Mouse (Mus musculus) neural tube, embryonic 10.5 days (tissue): Measurements from ENCODE around the gene Hnrnpl.

Source experiments
- DNase-seq: peaks from one replicate; pipeline ENCODE4 v3.0.0-alpha.2; 2017; ENCODE audit warnings: low spot score; ENCODE audit errors: extremely low spot score

Hnrnpl gene

DNA sequence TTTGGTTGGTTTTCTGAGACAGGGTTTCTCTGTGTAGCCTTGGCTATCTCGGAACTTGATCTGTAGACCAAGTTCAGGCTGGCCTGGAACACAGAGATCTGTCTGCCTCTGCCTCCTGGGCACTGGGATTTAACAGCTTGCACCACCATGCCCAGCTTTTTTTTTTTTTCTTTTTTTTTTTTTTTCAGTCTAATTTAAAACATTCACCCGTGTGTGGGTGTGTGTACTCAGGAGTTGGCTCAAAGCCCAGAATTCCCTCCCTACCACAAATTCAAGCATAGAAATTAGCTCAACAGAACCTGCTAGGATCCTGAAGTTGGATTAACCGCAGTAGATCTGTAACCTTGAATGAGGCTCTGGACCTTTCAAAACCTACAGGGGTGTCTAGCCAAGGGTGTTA is 19.0 kb downstream of the Hnrnpl start:
- DNase-seq, result no peak

DNA sequence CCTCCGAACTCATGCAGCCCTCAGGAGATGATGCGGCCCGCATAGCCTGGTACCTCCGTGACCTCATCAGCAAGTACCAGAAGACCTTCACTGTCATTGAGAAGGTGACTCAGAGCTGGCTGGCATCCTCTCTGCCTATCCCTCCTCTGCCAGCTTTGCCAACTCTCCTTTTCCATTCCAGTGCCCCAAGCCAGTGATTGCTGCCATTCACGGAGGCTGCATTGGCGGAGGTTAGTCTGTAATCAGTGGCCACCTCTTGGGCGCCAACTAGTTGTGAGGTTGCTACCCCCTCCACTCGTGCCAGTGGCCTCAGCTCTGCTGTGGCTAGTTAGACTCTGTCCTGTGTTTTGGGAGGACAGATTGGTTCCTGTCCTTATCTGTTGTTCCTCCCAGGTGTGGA is 21.5 kb downstream of the Hnrnpl start:
- DNase-seq, result no peak

DNA sequence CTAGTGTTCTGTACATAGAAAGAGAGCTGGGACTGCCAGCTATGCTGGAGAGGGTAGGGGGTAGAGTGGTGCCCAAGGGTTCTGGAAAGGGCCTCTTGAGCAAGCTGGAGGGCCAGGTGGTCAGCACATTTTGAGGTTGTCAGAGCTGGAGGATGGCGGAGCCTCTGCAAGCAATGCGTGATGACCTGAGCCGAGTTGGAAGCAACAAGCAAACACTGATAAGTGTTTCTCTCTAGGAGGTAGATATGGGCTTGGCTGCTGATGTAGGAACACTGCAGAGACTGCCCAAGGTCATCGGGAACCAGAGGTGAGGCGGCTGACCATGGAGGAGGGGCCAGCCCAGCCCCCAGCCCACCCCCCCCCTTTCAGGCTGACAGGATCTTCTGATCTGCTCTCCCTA is 22.6 kb downstream of the Hnrnpl start:
- no peak for DNase-seq

DNA sequence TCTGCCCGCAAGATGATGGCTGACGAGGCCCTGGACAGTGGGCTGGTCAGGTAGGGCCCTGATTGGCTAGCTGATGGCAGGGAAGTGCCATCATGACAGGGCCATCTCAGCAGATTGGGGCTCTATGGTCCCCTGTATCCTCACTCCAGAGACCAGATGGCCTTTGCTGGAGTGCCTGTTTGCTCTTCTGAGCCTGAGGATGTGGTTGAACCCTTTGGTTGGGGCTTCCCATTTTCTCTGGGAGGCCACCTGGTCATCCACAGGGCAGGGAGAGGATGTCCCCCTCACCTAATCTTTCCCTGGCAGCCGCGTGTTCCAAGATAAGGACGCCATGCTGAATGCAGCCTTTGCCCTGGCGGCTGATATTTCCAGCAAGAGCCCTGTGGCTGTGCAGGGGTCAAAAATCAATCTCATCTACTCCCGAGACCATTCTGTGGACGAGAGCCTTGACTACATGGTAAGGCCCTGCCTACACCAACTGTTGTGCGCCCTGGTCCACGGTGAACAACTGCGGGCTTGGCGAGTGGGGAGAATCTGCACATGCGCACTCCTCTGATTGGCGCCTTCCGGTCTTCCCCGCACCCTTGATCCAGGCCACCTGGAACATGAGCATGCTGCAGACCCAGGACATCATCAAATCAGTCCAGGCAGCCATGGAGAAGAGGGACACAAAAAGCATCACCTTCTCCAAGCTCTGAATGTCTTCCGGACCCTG is 23.2 kb downstream of the Hnrnpl start:
- DNase-seq, result no peak

- no peak for DNase-seq
Observed at GRCm38 (mm10) chr7:28832137-28832536, 23.8 kb downstream of the Hnrnpl start.

DNA sequence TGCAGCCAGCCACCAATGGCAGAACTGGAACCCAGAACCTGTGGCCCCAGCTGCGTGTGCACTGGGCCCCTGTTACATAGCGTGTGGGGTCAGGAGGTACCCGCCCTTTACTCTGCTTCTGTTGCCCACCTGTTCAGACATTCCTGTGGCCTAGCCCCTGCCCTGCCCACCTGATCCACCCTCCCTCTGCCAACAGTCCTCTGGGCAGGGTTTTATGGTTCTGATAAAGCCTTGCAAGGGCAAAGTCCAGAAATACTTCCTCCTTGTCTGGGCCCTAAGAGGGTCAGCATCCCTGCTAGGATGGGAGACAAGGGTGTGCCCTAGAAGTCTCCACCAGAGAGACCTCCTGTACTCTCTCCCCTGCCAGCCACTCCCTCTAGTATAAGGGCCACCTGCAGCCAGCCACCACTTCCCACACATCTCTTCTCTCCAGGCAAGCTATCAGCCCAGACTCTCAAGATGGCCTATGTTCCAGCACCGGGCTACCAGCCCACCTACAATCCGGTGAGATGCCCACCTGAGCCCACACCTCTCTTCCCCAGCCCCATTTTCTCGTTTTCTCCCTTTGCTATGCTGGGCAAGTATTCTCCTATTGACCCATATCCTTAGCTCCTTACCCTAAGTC is 25.5 kb downstream of the Hnrnpl start, which contains the start of gene Lgals4:
TSS of gene Lgals4 (plus strand) at position 132 of the 625 bp plus-strand sequence.
- DNase-seq, result no peak

GRCm38 (mm10) chr7:28836936-28837335 is 28.6 kb downstream of the Hnrnpl start:
- no peak for DNase-seq

DNA sequence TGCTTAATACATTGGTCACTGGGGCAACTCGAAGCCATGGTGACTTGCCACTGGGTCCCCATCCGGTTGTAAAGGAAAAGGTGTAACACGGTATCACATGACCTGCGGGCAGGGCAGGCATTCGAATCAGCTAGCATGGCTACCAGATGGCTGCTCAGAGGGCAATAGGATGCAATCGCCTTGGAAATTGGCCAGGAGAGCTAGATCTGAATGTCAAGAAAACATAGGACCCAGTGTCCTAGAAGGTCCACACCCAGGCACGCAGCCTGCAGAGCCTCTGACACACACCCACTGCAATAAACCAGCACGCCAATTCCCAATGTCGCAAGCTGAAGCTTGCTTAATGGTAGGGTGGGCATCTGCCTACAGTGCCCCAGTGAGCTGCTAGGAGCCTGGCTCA is 30.0 kb downstream of the Hnrnpl start:
- DNase-seq, result no peak

- no peak for DNase-seq
Observed at GRCm38 (mm10) chr7:28847273-28847672, 38.9 kb downstream of the Hnrnpl start.

GRCm38 (mm10) chr7:28849700-28850236 is 41.4 kb downstream of the Hnrnpl start:
- no peak for DNase-seq

GRCm38 (mm10) chr7:28850642-28851041 is 42.3 kb downstream of the Hnrnpl start:
- DNase-seq, result no peak

GRCm38 (mm10) chr7:28859953-28860352 is 51.6 kb downstream of the Hnrnpl start:
- no peak for DNase-seq

DNA sequence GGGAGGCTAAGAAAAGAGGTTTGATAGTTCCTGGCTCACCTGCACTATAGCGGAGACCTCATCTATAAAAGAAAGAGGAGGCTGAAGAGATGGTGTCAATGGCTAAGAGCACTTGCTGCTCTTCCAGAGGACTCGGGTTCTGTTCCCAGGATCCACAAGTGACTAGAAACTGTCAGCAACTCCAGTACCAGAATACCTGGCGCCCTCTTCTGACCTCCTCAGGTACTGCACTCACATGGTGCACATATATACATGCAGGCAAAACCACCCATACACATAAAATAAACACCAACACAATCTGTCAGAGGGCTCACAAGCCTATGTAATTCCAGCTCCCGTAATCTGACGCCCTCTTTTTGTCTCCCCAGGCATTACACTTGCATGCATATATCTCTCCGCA is 52.6 kb downstream of the Hnrnpl start:
- no peak for DNase-seq

DNA sequence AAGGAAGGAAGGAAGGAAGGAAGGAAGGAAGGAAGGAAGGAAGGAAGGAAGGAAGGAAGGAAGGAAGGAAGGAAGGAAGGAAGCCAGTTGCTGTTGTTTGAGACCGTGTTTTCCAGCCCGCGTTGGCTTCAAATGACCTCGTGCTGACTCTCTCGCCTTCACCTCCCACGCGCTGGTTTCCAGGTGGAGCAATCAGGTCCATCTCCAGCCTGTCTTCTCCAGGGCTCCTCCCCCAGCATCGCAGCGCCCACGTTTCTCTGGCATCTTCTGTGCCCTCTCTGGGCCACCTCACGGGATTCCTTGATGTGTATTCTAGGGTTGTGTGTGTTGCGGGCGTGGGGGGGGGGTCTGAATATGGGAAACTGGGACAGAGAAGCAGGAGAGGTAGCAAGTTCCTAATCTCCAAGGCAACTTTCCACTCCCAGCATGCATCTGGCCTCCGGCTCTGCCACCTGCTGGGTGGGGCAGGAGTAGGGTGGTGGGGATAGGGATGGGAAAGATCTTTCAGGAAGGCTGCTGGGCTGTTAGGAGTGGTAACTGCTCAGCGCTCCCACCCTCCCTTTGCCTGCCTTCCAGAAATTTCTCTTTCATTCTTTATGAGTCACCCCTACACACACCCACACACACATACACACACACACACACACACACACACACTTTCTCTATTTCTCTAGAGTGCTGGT is 54.6 kb downstream of the Hnrnpl start:
- DNase-seq, result no peak

DNA sequence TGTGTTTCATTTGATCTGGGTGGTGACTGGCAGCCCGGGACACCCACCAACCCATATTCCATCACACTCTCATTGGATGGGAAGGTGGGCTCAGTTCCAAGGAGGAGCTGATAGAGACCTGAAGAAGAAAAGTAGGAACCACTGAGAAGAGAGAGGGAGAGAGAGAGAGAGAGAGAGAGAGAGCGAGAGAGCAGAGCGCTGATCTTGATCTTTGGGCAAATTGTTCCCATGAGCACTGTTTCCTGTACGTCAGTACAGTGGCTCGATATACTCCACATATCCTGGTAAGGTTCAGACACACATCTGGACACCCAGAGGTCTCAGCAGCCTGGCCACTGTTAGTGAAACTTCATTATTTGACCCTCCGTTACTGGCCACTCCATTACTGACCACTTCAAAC is 55.2 kb downstream of the Hnrnpl start, which contains the start of gene Lgals7:
TSS of gene Lgals7 (plus strand) at position 314 of the 400 bp plus-strand sequence.
- no peak for DNase-seq

GRCm38 (mm10) chr7:28864288-28864750 is 56.0 kb downstream of the Hnrnpl start:
- DNase-seq, result no peak

DNA sequence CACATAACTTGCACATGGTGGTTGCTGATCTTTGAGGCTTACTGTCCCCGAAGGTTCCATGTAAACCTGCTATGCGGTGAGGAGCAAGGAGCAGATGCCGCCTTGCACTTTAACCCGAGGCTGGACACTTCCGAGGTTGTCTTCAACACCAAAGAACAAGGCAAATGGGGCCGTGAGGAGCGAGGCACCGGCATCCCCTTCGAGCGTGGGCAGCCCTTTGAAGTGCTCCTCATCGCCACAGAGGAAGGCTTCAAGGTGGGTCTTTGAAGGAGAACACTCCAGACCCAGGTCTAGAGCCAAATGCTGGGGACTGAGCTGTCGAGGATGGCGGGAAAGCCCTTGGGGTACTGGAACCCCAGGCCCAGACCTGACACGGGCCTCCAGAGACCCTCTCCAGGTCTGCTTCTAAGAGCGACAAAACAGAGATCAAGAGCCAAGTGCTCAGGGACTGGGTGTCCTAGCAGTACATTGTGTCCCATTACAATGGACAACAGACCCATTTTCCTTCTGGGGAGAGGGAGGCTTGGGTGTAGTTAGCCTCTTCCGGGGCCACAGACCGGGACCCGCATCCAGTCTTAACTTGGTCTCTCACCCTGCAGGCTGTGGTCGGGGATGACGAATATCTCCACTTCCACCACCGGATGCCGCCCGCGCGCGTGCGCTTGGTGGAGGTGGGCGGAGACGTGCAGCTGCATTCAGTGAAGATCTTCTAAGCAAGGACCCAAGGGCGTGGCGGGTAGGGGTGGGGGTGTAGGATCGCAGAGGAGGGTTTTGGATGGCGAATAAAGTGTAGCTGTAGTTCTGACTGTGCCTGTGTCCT is 57.4 kb downstream of the Hnrnpl start:
- peak; percentile 74 for DNase-seq

DNA sequence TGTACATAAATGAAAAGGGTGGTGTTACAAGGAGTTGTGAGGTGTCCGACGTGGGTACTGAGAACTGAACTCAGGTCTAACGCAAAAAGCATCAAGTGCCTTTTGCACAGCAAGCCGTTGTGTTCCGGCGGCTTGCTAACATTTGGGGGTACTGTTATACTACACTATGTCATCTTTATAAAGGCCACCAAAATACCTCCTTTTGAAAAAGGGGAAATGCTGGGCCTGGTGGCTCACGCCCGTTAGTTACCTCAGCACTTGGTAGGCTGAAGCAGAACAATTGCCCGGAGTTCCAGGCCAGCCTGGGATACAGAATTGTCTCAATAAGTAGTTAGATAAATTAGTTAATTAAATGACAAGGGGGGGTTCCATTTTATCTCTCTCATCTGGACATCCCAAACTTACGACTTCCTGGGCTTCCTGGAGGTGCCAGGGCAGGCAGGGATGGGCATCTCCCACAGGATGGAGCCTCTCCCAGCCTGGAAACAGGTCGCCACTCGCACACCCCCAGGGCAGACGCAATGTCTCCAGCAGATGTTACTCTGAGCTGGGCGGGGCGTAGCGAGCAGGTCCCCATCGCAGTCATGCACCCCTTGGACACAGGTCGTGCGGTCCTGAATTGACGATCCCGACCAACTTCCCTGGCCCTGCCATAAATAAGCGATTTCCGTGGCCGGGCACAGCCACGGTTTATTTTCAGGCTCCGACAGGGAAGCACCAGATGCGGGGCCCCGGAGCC is 58.6 kb downstream of the Hnrnpl start:
- no peak for DNase-seq

DNA sequence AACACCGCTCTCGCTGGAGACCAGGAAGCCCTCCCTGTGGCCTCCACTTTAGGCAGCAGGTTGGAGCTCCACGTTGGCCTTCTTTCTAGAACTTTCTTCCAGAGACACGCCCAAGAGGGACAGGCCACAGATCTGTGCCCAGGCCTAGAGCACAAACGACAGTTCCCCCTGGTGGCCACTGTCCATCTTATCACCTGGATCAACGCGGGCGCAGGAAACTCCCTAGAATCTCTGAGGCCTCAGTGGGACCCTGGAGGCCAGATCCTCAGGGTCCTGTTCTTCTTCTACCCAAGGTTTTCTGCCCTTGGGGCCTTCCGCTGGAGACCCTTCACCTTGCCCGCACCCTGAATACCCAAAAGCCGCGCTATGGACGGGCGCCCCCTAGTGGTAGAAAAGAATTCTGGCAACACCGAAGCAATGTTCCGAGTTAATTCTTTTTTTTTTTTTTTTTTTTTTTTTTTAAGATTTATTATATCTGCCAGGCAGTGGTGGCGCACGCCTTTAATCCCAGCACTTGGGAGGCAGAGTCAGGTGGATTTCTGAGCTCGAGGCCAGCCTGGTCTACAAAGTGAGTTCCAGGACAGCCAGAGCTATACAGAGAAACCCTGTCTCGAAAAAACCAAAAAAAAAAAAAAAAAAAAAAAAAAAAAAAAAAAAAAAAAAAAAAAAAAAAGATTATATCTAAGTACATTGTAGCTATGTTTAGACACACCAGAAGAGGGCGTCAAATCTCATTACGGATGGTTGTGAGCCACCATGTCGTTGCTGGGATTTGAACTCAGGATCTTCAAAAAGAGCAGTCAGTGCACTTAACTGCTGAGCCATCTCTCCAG is 59.4 kb downstream of the Hnrnpl start:
- DNase-seq, result peak; percentile 75
